Mouse (Mus musculus) CH12F3 (cell line): Measurements from ENCODE around the gene Skint10.

Source experiments
- in situ Hi-C: fragments of 300-500 bp; cut with MboI; formaldehyde crosslinking; loops from 2 replicates; pipeline ENCODE4 v1.14.3; 2020; ENCODE audit warnings: low sequenced_read_pairs

Skint10 gene

DNA sequence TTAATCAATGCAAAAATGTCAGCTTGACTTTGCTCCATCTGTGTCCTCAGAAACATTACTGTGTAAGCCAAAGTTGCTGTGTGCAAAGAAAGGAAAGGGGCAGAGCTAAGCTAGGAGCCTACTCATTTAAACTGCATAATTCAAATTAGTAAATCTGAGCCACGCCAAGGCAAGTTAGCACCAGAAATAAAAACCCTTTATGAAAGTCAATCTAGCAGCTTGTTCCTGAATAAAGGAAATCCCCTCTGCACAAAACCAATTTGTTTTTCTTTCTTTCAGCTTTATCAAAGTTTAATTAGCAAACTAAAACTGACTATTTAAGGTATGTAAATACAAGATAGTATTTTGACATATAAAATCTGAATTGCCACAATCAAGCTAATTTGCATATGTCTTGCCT, at the start of gene Skint10:
TSS of gene Skint10 (minus strand) at position 101 of the 400 bp plus-strand sequence.
- in situ Hi-C loops, result no loop called here

DNA sequence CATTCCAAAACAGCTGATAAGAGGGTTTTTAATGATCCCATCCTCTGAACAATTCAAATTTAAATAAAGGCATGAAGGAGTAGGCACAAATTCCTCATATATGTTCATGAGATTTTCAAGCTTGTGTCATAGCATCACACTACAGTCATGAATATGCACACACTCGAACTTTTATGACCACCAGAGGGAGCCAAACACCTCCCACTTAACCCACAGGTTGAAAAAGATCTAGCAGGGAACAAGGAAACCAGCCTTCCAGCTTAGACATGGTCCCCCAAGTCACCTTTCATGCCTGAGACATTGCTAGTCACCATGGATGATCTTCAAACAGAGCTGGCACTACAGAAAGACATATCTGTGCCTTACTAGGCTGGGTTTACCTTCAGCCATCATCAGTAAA, 16.0 kb upstream of the Skint10 start:
- in situ Hi-C loops, result no loop called here
